Mouse (Mus musculus): ENCODE data around the gene Mical2. TPM values are rescaled to one million over a fixed set of nuclear protein-coding genes. Genes with fewer than 3 reads are reported as not detected.

The Mical2 gene
- polyA plus RNA-seq, 1 experiment from 2014 or later: 12.5 TPM

GRCm38 (mm10) chr7:112245839-112246438, 20.3 kb downstream of the Mical2 start:
- H3K27ac ChIP-seq: no peak overlapping the region
- H3K27me3 ChIP-seq (replicated peaks): no peaks in the 10 kb centered on the region
- no peak overlapping the region for H3K4me2 ChIP-seq
- no peak overlapping the region for H3K4me3 ChIP-seq (replicated peaks)
- no peak overlapping the region for H3K9ac ChIP-seq
- WGBS: 77% methylated on average over 4 of the region's 4 CpGs
- ATAC-seq (ENCODE audit: insufficient read depth, low FRiP score, low read depth): no peak
- 0 out of 2 replicates have a peak, but pooled peaks cover 11% of the 10 kb centered on the region for H3K4me1 ChIP-seq
- H3K9me3 ChIP-seq: no peaks in the 10 kb centered on the region
- no peaks in the 10 kb centered on the region for H3K36me3 ChIP-seq

GRCm38 (mm10) chr7:112246442-112246841, 20.8 kb downstream of the Mical2 start:
- Histone ChIP-seq H3K4me1 (0 out of 2 replicates have a peak, but pooled peaks cover 11% of the 10 kb centered on the region), H3K27me3 (replicated peaks) (no peaks in the 10 kb centered on the region), H3K27ac (no peak overlapping the region), H3K9ac (no peak overlapping the region), H3K9me3 (no peaks in the 10 kb centered on the region), H3K36me3 (no peaks in the 10 kb centered on the region), H3K4me2 (no peak overlapping the region), H3K4me3 (replicated peaks) (no peak overlapping the region)
- no peak for ATAC-seq (ENCODE audit: insufficient read depth, low FRiP score, low read depth)
- 78% methylated on average over 4 of the region's 4 CpGs for WGBS

GRCm38 (mm10) chr7:112247890-112248289, 22.2 kb downstream of the Mical2 start:
- Histone ChIP-seq H3K4me1 (0 out of 2 replicates have a peak, but pooled peaks cover 14% of the 10 kb centered on the region), H3K27ac (no peak overlapping the region), H3K4me2 (no peak overlapping the region), H3K9ac (no peak overlapping the region), H3K4me3 (replicated peaks) (no peak overlapping the region), H3K9me3 (no peaks in the 10 kb centered on the region), H3K36me3 (no peaks in the 10 kb centered on the region), H3K27me3 (replicated peaks) (no peaks in the 10 kb centered on the region)
- 69% methylated on average over 3 of the region's 3 CpGs for WGBS
- ATAC-seq (ENCODE audit: insufficient read depth, low FRiP score, low read depth): no peak

- no peaks in the 10 kb centered on the region for H3K36me3 ChIP-seq
- no peak overlapping the region for H3K9ac ChIP-seq
- WGBS: 77% methylated on average over 4 of the region's 4 CpGs
- H3K27ac ChIP-seq: no peak overlapping the region
- no peak overlapping the region for H3K4me3 ChIP-seq (replicated peaks)
- H3K9me3 ChIP-seq: no peaks in the 10 kb centered on the region
- no peaks in the 10 kb centered on the region for H3K27me3 ChIP-seq (replicated peaks)
- 0 out of 2 replicates have a peak, but pooled peaks cover 14% of the 10 kb centered on the region for H3K4me1 ChIP-seq
- no peak for ATAC-seq (ENCODE audit: insufficient read depth, low FRiP score, low read depth)
- H3K4me2 ChIP-seq: no peak overlapping the region
Measured at GRCm38 (mm10) chr7:112249476-112249875, 23.8 kb downstream of the Mical2 start.

- Histone ChIP-seq H3K36me3 (no peaks in the 10 kb centered on the region), H3K9me3 (no peaks in the 10 kb centered on the region), H3K4me1 (0 out of 2 replicates have a peak, but pooled peaks cover 2% of the 10 kb centered on the region), H3K4me2 (no peak overlapping the region), H3K27ac (no peak overlapping the region), H3K4me3 (replicated peaks) (no peak overlapping the region), H3K9ac (no peak overlapping the region), H3K27me3 (replicated peaks) (no peaks in the 10 kb centered on the region)
- WGBS: 43% methylated on average over 5 of the region's 5 CpGs
- ATAC-seq (ENCODE audit: insufficient read depth, low FRiP score, low read depth): peak; percentile 74
Measured at GRCm38 (mm10) chr7:112252065-112252464, 26.4 kb downstream of the Mical2 start.

- Histone ChIP-seq H3K27ac (no peak overlapping the region), H3K4me2 (no peak overlapping the region), H3K36me3 (no peaks in the 10 kb centered on the region), H3K27me3 (replicated peaks) (no peaks in the 10 kb centered on the region), H3K4me1 (0 out of 2 replicates have a peak, but pooled peaks cover 2% of the 10 kb centered on the region), H3K9ac (no peak overlapping the region), H3K4me3 (replicated peaks) (no peak overlapping the region), H3K9me3 (no peaks in the 10 kb centered on the region)
- WGBS: 78% methylated on average over 3 of the region's 3 CpGs
- no peak for ATAC-seq (ENCODE audit: insufficient read depth, low FRiP score, low read depth)
Measured at GRCm38 (mm10) chr7:112254233-112254632, 28.6 kb downstream of the Mical2 start.

- 0 out of 2 replicates have a peak, but pooled peaks cover 2% of the 10 kb centered on the region for H3K4me1 ChIP-seq
- WGBS: 53% methylated on average over 3 of the region's 3 CpGs
- ATAC-seq (ENCODE audit: insufficient read depth, low FRiP score, low read depth): no peak
- H3K36me3 ChIP-seq: no peaks in the 10 kb centered on the region
- no peak overlapping the region for H3K4me3 ChIP-seq (replicated peaks)
- H3K9me3 ChIP-seq: no peaks in the 10 kb centered on the region
- no peak overlapping the region for H3K27ac ChIP-seq
- H3K9ac ChIP-seq: no peak overlapping the region
- no peaks in the 10 kb centered on the region for H3K27me3 ChIP-seq (replicated peaks)
- H3K4me2 ChIP-seq: no peak overlapping the region
Measured at GRCm38 (mm10) chr7:112255248-112255866, 29.7 kb downstream of the Mical2 start.

- no peaks in the 10 kb centered on the region for H3K9me3 ChIP-seq
- no peaks in the 10 kb centered on the region for H3K4me1 ChIP-seq
- H3K27me3 ChIP-seq (replicated peaks): no peaks in the 10 kb centered on the region
- no peak overlapping the region for H3K9ac ChIP-seq
- H3K36me3 ChIP-seq: peaks cover 3% of the 10 kb centered on the region; the same call in 1 of the 2 replicates
- ATAC-seq (ENCODE audit: insufficient read depth, low FRiP score, low read depth): no peak
- no peak overlapping the region for H3K27ac ChIP-seq
- H3K4me3 ChIP-seq (replicated peaks): no peak overlapping the region
- whole genome bisulfite sequencing: 64% methylated on average over 4 of the region's 4 CpGs
- no peak overlapping the region for H3K4me2 ChIP-seq
Measured at GRCm38 (mm10) chr7:112258338-112258903, 32.8 kb downstream of the Mical2 start.

- no peaks in the 10 kb centered on the region for H3K27me3 ChIP-seq (replicated peaks)
- WGBS: 84% methylated on average over 4 of the region's 4 CpGs
- no peak for ATAC-seq (ENCODE audit: insufficient read depth, low FRiP score, low read depth)
- no peak overlapping the region for H3K9ac ChIP-seq
- no peak overlapping the region for H3K27ac ChIP-seq
- peaks cover 3% of the 10 kb centered on the region; the same call in 1 of the 2 replicates for H3K36me3 ChIP-seq
- H3K4me2 ChIP-seq: no peak overlapping the region
- H3K4me3 ChIP-seq (replicated peaks): no peak overlapping the region
- H3K9me3 ChIP-seq: no peaks in the 10 kb centered on the region
- H3K4me1 ChIP-seq: no peaks in the 10 kb centered on the region
Measured at GRCm38 (mm10) chr7:112259286-112259685, 33.6 kb downstream of the Mical2 start.

GRCm38 (mm10) chr7:112261121-112261520, 35.5 kb downstream of the Mical2 start:
- H3K4me1 ChIP-seq: no peaks in the 10 kb centered on the region
- ATAC-seq (ENCODE audit: insufficient read depth, low FRiP score, low read depth): no peak
- 81% methylated on average over 5 of the region's 5 CpGs for WGBS
- H3K9me3 ChIP-seq: no peaks in the 10 kb centered on the region
- H3K27ac ChIP-seq: no peak overlapping the region
- H3K9ac ChIP-seq: no peak overlapping the region
- H3K27me3 ChIP-seq (replicated peaks): no peaks in the 10 kb centered on the region
- H3K4me3 ChIP-seq (replicated peaks): no peak overlapping the region
- H3K4me2 ChIP-seq: no peak overlapping the region
- H3K36me3 ChIP-seq: peaks cover 3% of the 10 kb centered on the region; the same call in 1 of the 2 replicates

GRCm38 (mm10) chr7:112267266-112267665, 41.6 kb downstream of the Mical2 start:
- no peaks in the 10 kb centered on the region for H3K27me3 ChIP-seq (replicated peaks)
- H3K9ac ChIP-seq: no peak overlapping the region
- H3K4me3 ChIP-seq (replicated peaks): no peak overlapping the region
- H3K36me3 ChIP-seq: peaks cover 3% of the 10 kb centered on the region; the same call in 1 of the 2 replicates
- no peaks in the 10 kb centered on the region for H3K9me3 ChIP-seq
- H3K27ac ChIP-seq: no peak overlapping the region
- 71% methylated on average over 5 of the region's 5 CpGs for WGBS
- H3K4me2 ChIP-seq: no peak overlapping the region
- ATAC-seq (ENCODE audit: insufficient read depth, low FRiP score, low read depth): no peak
- H3K4me1 ChIP-seq: peaks cover 12% of the 10 kb centered on the region

GRCm38 (mm10) chr7:112268761-112269425, 43.2 kb downstream of the Mical2 start:
- Histone ChIP-seq H3K4me3 (replicated peaks) (no peak overlapping the region), H3K9me3 (no peaks in the 10 kb centered on the region), H3K27me3 (replicated peaks) (no peaks in the 10 kb centered on the region), H3K4me2 (no peak overlapping the region), H3K9ac (no peak overlapping the region), H3K4me1 (peaks cover 25% of the 10 kb centered on the region), H3K36me3 (no peaks in the 10 kb centered on the region), H3K27ac (peak overlapping the region; percentile 68; the same call in 1 of the 2 replicates)
- 64% methylated on average over 15 of the region's 15 CpGs for WGBS
- ATAC-seq (ENCODE audit: insufficient read depth, low FRiP score, low read depth): no peak
